Comparison of ENCODE assay signal across 8 mouse cellular contexts in the genomic region with DNA sequence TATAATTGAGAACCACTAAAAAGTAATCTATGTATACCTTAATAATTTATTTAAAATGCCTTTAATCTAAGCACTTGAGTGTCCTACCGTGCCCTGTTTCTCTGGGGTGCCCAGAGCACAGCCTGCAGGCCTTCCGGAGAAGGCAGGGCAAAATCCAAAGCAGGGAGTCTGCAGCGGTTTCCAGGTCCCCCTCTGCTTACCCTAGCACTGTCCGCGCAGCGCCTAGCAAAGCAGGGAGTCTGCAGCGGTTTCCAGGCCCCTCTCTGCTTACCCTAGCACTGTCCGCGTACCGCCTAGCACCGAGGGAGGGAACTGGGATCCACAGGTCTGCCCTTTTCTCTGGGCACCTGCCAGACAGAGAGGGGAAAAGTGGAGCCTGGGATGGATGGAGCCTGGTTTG.
DNase-seq lines count a peak whose midpoint lies in the region; ATAC-seq lines count a peak whose summit lies in the region.

No protein-coding gene starts in this region.

- no peaks in the 10 kb centered on the region for H3K27me3 ChIP-seq in embryonic facial prominence, embryonic 15.5 days
- no peaks in the 10 kb centered on the region for H3K27me3 ChIP-seq in kidney, embryonic 16.5 days (ENCODE audit: insufficient read depth, low read length)
- H3K27me3 ChIP-seq in midbrain, embryonic 15.5 days (replicated peaks) = no peaks in the 10 kb centered on the region

- no peaks in the 10 kb centered on the region for H3K36me3 ChIP-seq in embryonic facial prominence, embryonic 15.5 days
- no peaks in the 10 kb centered on the region for H3K36me3 ChIP-seq in kidney, embryonic 16.5 days (ENCODE audit: insufficient read depth, low read length)
- H3K36me3 ChIP-seq in midbrain, embryonic 15.5 days (replicated peaks) = no peaks in the 10 kb centered on the region

- WGBS in embryonic facial prominence, embryonic 15.5 days = 23% methylated on average over 11 of the region's 11 CpGs
- WGBS in kidney, embryonic 16.5 days = 23% methylated on average over 11 of the region's 11 CpGs
- 7% methylated on average over 11 of the region's 11 CpGs for WGBS in midbrain, embryonic 15.5 days

- H3K4me2 ChIP-seq in embryonic facial prominence, embryonic 15.5 days (replicated peaks) = no peak overlapping the region
- H3K4me2 ChIP-seq in kidney, embryonic 16.5 days (replicated peaks; ENCODE audit: low read depth, low read length) = no peak overlapping the region
- no peak overlapping the region for H3K4me2 ChIP-seq in midbrain, embryonic 15.5 days

- H3K9ac ChIP-seq in embryonic facial prominence, embryonic 15.5 days = no peak overlapping the region
- no peak overlapping the region for H3K9ac ChIP-seq in kidney, embryonic 16.5 days (replicated peaks; ENCODE audit: low read length)
- H3K9ac ChIP-seq in midbrain, embryonic 15.5 days = no peak overlapping the region

- peak; percentile 66 for ATAC-seq in embryonic facial prominence, embryonic 15.5 days (ENCODE audit: insufficient number of reproducible peaks, low FRiP score, low TSS enrichment, low read depth)
- ATAC-seq in kidney, embryonic 16.5 days (ENCODE audit: low FRiP score, low TSS enrichment) = peak; percentile 84
- ATAC-seq in midbrain, embryonic 15.5 days (replicated peaks) = peak; percentile 37

- no peaks in the 10 kb centered on the region for H3K9me3 ChIP-seq in embryonic facial prominence, embryonic 15.5 days (replicated peaks)
- H3K9me3 ChIP-seq in kidney, embryonic 16.5 days (ENCODE audit: low read length) = no peaks in the 10 kb centered on the region
- no peaks in the 10 kb centered on the region for H3K9me3 ChIP-seq in midbrain, embryonic 15.5 days

- no peak overlapping the region for H3K27ac ChIP-seq in embryonic facial prominence, embryonic 15.5 days (replicated peaks)
- peak overlapping the region; percentile 18; the same call in 1 of the 2 replicates for H3K27ac ChIP-seq in kidney, embryonic 16.5 days (ENCODE audit: low read length)
- H3K27ac ChIP-seq in midbrain, embryonic 15.5 days = no peak overlapping the region

- peaks cover 6% of the 10 kb centered on the region; the same call in 1 of the 2 replicates for H3K4me1 ChIP-seq in embryonic facial prominence, embryonic 15.5 days
- H3K4me1 ChIP-seq in kidney, embryonic 16.5 days (ENCODE audit: insufficient read depth, low read length) = peaks cover 33% of the 10 kb centered on the region
- peaks cover 19% of the 10 kb centered on the region for H3K4me1 ChIP-seq in midbrain, embryonic 15.5 days

- no peak overlapping the region for H3K4me3 ChIP-seq in embryonic facial prominence, embryonic 15.5 days (replicated peaks)
- H3K4me3 ChIP-seq in kidney, embryonic 16.5 days (ENCODE audit: low read length) = no peak overlapping the region
- no peak overlapping the region for H3K4me3 ChIP-seq in midbrain, embryonic 15.5 days

- peak; percentile 21 to 22 for DNase-seq in cerebellum, postnatal 10 days
- no peak for DNase-seq in cerebellum, postnatal 36 days
- DNase-seq in layer of hippocampus, postnatal 36 days = no peak
- no peak for DNase-seq in left cerebral cortex, adult 11 months (ENCODE audit: low spot score)
- no peak for DNase-seq in thymus, postnatal 10 days (ENCODE audit: low spot score in 2 of 2)

Comparison
In these comparisons a context has a peak if more than half of its experiments do, and no peak if none do; other contexts are left out.
1. DNase-seq: peak in cerebellum, postnatal 10 days (2 of 2); none in cerebellum, postnatal 36 days (0 of 2), layer of hippocampus, postnatal 36 days (0 of 2), left cerebral cortex, adult 11 months (single experiment) and thymus, postnatal 10 days (0 of 2).
2. Peak in every context shown above with its lines, with median percentiles within 50 percentile points of each other: ATAC-seq.